Mouse (Mus musculus): ENCODE measurements around the gene 1700069L16Rik. TPM values are rescaled to one million over a fixed set of nuclear protein-coding genes. Genes with fewer than 3 reads are reported as not detected.

1700069L16Rik gene
- total and polyA plus RNA-seq, 2 experiments: not detected

DNA sequence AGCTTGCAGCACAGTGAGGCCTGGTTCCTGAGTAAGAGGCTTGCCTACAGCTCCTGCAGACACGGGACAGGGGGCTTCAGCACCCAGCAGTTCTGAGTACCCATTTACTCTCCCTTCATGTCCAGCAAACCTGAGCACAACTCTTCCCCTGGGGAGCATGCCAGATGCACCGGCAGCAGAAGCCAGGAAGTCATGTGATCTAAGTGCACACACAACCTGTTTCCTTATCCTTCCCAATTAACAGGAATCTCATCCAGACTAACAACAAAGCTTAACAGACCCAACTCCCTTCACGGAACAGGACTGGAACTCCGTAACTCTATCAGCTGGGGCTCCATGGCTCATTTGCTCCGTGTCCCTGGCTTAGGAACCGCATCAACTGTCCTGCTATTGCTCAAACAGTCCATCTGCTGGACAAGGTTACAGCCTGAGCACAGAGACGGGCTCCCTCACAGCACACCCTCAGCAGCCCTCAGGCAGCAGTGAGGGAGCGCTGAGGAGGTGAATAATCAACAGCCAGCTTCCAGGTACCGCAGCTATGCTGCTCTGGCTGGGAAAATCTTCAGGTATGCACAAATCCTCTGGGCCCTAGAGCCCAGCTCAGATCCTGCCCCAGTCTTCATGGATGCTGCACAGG is 27.1 kb upstream of the 1700069L16Rik start:
- no peak overlapping the region for H3K9ac ChIP-seq (ENCODE audit: low read depth, low read length)
- H3K27me3 ChIP-seq (ENCODE audit: control insufficient read depth, insufficient read depth, low read length): no peaks in the 10 kb centered on the region
- no peak for DNase-seq (ENCODE audit: extremely low read depth, low read depth, low spot score)
- H3K4me1 ChIP-seq (ENCODE audit: control insufficient read depth, insufficient read depth, low read length): no peaks in the 10 kb centered on the region
- 82% methylated on average over 9 of the region's 9 CpGs for WGBS
- no peak overlapping the region for H3K27ac ChIP-seq (replicated peaks; ENCODE audit: insufficient read depth, low read depth, low read length)
- peaks cover 9% of the 10 kb centered on the region; the same call in 1 of the 2 replicates for H3K36me3 ChIP-seq (ENCODE audit: control insufficient read depth, insufficient read depth, low read length)
- TF ChIP-seq POLR2A (IDR thresholded peaks at IDR 0.05; ENCODE audit: extremely low read depth, insufficient read depth, low read length): no peak
- TF ChIP-seq CTCF (IDR thresholded peaks at IDR 0.05; ENCODE audit: low read depth, low read length): no peak
- H3K79me2 ChIP-seq (ENCODE audit: control insufficient read depth, insufficient read depth, low read length): no peaks in the 10 kb centered on the region
- H3K4me3 ChIP-seq (ENCODE audit: insufficient read depth, low read depth, low read length): no peak overlapping the region

DNA sequence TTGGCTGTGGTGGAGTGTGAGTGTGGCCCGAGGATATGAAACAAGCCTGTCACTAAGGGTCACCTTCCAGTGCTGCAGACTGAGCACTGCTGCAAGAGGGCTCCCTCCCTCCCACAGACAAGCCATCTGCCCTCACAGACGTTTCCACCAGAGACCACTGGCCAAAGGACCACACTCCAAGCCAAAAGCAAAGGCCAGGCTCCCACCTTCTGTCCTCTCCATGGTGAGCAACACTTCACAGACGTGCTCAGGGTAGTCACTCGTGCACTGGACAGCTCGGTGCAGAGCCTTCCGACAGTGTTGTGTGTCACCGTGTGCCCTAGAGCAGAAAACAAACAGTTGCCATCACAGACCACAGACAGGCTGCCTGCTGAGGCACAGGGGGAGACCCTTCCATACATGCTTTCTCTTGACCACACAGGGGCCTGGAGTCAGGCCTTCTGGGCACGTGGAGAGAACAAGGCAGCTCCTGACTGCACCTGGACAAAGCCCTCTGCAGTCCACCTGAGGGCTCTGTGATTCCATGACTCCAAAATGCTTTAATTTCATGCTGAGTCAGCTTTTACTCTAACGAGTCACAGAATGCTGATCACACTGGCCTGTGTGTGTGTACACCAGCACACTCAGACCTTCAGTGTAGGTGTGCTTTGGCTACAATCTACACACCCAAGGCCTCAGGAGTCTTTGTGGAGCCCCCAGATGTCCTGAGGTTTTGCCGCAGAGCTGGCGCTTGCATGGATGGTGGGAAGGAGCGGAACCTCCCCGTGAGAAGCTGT is 24.2 kb upstream of the 1700069L16Rik start:
- Histone ChIP-seq H3K27me3 (ENCODE audit: control insufficient read depth, insufficient read depth, low read length) (no peaks in the 10 kb centered on the region), H3K4me3 (ENCODE audit: insufficient read depth, low read depth, low read length) (no peak overlapping the region), H3K9ac (ENCODE audit: low read depth, low read length) (no peak overlapping the region), H3K4me1 (ENCODE audit: control insufficient read depth, insufficient read depth, low read length) (no peaks in the 10 kb centered on the region), H3K36me3 (ENCODE audit: control insufficient read depth, insufficient read depth, low read length) (peaks cover 15% of the 10 kb centered on the region), H3K27ac (replicated peaks; ENCODE audit: insufficient read depth, low read depth, low read length) (no peak overlapping the region), H3K79me2 (ENCODE audit: control insufficient read depth, insufficient read depth, low read length) (no peaks in the 10 kb centered on the region)
- 95% methylated on average over 13 of the region's 13 CpGs for WGBS
- TF ChIP-seq CTCF (IDR thresholded peaks at IDR 0.05; ENCODE audit: low read depth, low read length) (no peak), POLR2A (IDR thresholded peaks at IDR 0.05; ENCODE audit: extremely low read depth, insufficient read depth, low read length) (no peak)
- no peak for DNase-seq (ENCODE audit: extremely low read depth, low read depth, low spot score)

DNA sequence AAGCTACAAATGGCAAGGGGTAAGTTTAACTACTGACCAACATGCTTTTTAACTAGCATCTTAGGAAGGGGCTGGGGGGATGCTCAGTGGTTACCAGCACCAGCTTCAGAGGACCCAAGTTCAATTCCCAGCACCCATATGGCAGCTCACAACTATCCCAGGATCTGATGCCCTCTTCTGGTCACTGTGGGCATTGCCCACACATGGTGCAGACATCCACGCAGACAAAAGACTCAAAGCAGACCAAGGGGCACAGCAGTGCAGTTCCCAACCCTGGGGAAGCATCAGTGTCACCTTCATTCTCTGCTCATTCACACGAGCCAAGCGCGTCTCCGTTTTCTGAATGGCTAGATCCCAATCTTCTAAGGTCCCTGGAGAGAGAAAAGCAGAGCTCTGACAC is 23.1 kb upstream of the 1700069L16Rik start:
- no peak for DNase-seq (ENCODE audit: extremely low read depth, low read depth, low spot score)
- H3K27me3 ChIP-seq (ENCODE audit: control insufficient read depth, insufficient read depth, low read length): no peaks in the 10 kb centered on the region
- H3K27ac ChIP-seq (replicated peaks; ENCODE audit: insufficient read depth, low read depth, low read length): no peak overlapping the region
- H3K36me3 ChIP-seq (ENCODE audit: control insufficient read depth, insufficient read depth, low read length): peaks cover 17% of the 10 kb centered on the region
- H3K4me1 ChIP-seq (ENCODE audit: control insufficient read depth, insufficient read depth, low read length): no peaks in the 10 kb centered on the region
- no peak overlapping the region for H3K9ac ChIP-seq (ENCODE audit: low read depth, low read length)
- TF ChIP-seq CTCF (IDR thresholded peaks at IDR 0.05; ENCODE audit: low read depth, low read length) (peak; percentile 39; the same call in 1 of the 2 replicates), POLR2A (IDR thresholded peaks at IDR 0.05; ENCODE audit: extremely low read depth, insufficient read depth, low read length) (no peak)
- 96% methylated on average over 5 of the region's 5 CpGs for WGBS
- H3K4me3 ChIP-seq (ENCODE audit: insufficient read depth, low read depth, low read length): no peak overlapping the region
- no peaks in the 10 kb centered on the region for H3K79me2 ChIP-seq (ENCODE audit: control insufficient read depth, insufficient read depth, low read length)

DNA sequence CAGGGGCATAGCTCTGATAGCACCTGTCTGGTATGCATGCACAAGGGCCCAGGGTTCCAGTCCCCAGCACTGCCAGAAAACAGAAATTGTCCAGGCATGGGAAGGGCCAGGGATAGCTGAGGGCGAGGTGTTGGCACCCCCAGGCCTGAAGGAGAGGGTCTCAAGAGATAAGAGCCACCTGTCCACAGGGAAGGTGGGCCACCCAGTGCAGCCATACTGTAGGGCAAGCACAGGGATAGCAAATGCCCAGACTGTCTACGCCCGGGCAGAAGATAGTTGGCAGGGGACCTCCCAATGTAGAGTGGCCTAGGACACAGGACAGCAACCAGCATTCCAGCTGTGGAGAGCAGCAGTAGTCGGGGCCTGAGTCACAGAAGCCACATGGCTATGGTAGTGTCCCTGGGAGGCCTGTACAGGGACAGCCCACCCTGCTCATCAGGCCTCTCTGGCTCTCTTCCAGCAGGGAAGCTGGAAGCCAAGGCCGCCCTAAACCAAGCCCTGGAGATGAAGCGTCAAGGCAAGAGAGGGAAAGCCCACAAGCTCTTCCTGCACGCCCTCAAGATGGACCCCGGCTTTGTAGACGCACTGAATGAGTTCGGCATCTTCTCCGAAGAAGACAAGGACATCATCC is 13.2 kb upstream of the 1700069L16Rik start:
- WGBS: 97% methylated on average over 11 of the region's 11 CpGs
- no peak for DNase-seq (ENCODE audit: extremely low read depth, low read depth, low spot score)
- 0 out of 2 replicates have a peak, but pooled peaks cover 5% of the 10 kb centered on the region for H3K79me2 ChIP-seq (ENCODE audit: control insufficient read depth, insufficient read depth, low read length)
- H3K36me3 ChIP-seq (ENCODE audit: control insufficient read depth, insufficient read depth, low read length): peaks cover 6% of the 10 kb centered on the region; the same call in 1 of the 2 replicates
- H3K27me3 ChIP-seq (ENCODE audit: control insufficient read depth, insufficient read depth, low read length): no peaks in the 10 kb centered on the region
- TF ChIP-seq POLR2A (IDR thresholded peaks at IDR 0.05; ENCODE audit: extremely low read depth, insufficient read depth, low read length) (no peak), CTCF (IDR thresholded peaks at IDR 0.05; ENCODE audit: low read depth, low read length) (no peak)
- H3K4me1 ChIP-seq (ENCODE audit: control insufficient read depth, insufficient read depth, low read length): peaks cover 8% of the 10 kb centered on the region
- no peak overlapping the region for H3K9ac ChIP-seq (ENCODE audit: low read depth, low read length)
- H3K27ac ChIP-seq (replicated peaks; ENCODE audit: insufficient read depth, low read depth, low read length): no peak overlapping the region
- H3K4me3 ChIP-seq (ENCODE audit: insufficient read depth, low read depth, low read length): no peak overlapping the region

DNA sequence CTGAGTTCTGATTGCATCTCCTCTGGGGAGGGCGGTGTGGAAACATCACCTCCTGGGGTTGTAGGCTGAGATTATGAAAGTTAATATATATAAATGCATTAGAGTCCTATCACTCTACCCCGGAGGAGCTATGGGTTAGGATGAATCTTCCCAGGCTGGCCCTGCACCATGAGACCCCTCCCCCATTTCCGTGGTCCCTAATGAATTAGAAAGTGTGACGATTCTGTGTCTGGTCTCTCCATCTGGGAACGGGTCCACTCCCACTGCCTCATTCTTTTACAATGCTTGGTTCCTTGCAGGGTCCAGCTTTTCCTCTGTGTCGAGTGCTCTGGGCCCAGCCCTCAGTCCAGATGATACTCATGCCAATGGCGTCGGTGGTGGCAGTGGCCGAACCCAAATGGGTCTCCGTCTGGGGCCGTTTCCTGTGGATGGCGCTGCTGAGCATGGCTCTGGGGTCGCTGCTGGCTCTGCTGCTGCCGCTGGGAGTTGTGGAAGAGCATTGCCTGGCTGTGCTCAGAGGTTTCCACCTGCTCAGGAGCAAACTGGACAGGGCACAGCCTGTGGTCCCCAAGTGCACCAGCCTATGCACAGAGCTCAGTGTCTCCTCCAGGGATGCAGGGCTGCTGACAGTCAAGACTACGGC is 12.1 kb upstream of the 1700069L16Rik start:
- Histone ChIP-seq H3K36me3 (ENCODE audit: control insufficient read depth, insufficient read depth, low read length) (peaks cover 6% of the 10 kb centered on the region; the same call in 1 of the 2 replicates), H3K27me3 (ENCODE audit: control insufficient read depth, insufficient read depth, low read length) (no peaks in the 10 kb centered on the region), H3K4me3 (ENCODE audit: insufficient read depth, low read depth, low read length) (peak overlapping the region; percentile 86), H3K9ac (ENCODE audit: low read depth, low read length) (peak overlapping the region; percentile 67; the same call in 1 of the 2 replicates), H3K4me1 (ENCODE audit: control insufficient read depth, insufficient read depth, low read length) (peaks cover 8% of the 10 kb centered on the region), H3K79me2 (ENCODE audit: control insufficient read depth, insufficient read depth, low read length) (0 out of 2 replicates have a peak, but pooled peaks cover 5% of the 10 kb centered on the region), H3K27ac (replicated peaks; ENCODE audit: insufficient read depth, low read depth, low read length) (peak overlapping the region; percentile 55; the same call in 1 of the 2 replicates)
- WGBS: 36% methylated on average over 15 of the region's 15 CpGs
- DNase-seq (ENCODE audit: extremely low read depth, low read depth, low spot score): no peak
- TF ChIP-seq POLR2A (IDR thresholded peaks at IDR 0.05; ENCODE audit: extremely low read depth, insufficient read depth, low read length): no peak
- no peak for TF ChIP-seq CTCF (IDR thresholded peaks at IDR 0.05; ENCODE audit: low read depth, low read length)

Measured in liver, adult 2 months (tissue).